Mouse (Mus musculus) embryonic facial prominence, embryonic 15.5 days (tissue): ENCODE results near the gene Eef2. TPM values are rescaled to one million over a fixed set of nuclear protein-coding genes. Genes with fewer than 3 reads are reported as not detected.

Experiments used
- ATAC-seq: fragments of 200-750 bp; cut with Nextera tagmentation; 2 replicates; pipeline ENCODE4 v1.8.0; 2017; ENCODE audit warnings: low read depth, moderate TSS enrichment; ENCODE audit not compliant: insufficient number of reproducible peaks, low FRiP score, low TSS enrichment
- H3K27ac ChIP-seq: fragments of 300-500 bp; sonication (generic); replicated peaks from 2 replicates; pipeline ENCODE4 v1.5.1; 2015; ENCODE audit warnings: mild to moderate bottlenecking, inconsistent platforms
- H3K27me3 ChIP-seq: fragments of 300-500 bp; sonication (generic); 2 replicates; pipeline ENCODE4 v1.6.1; 2015; ENCODE audit warnings: inconsistent platforms
- H3K36me3 ChIP-seq: fragments of 300-500 bp; sonication (generic); 2 replicates; pipeline ENCODE4 v1.6.1; 2015; ENCODE audit warnings: mild to moderate bottlenecking, inconsistent platforms
- H3K4me1 ChIP-seq: fragments of 300-500 bp; sonication (generic); 2 replicates; pipeline ENCODE4 v1.6.1; 2015; ENCODE audit warnings: inconsistent platforms
- H3K4me2 ChIP-seq: fragments of 300-500 bp; sonication (generic); replicated peaks from 2 replicates; pipeline ENCODE4 v1.6.1; 2015; ENCODE audit warnings: mild to moderate bottlenecking, inconsistent platforms
- H3K4me3 ChIP-seq: fragments of 300-500 bp; sonication (generic); replicated peaks from 2 replicates; pipeline ENCODE4 v1.5.1; 2015; ENCODE audit warnings: mild to moderate bottlenecking, inconsistent platforms
- H3K9ac ChIP-seq: fragments of 300-500 bp; sonication (generic); 2 replicates; pipeline ENCODE4 v1.6.1; 2015; ENCODE audit warnings: inconsistent platforms
- H3K9me3 ChIP-seq: fragments of 300-500 bp; sonication (generic); replicated peaks from 2 replicates; pipeline ENCODE4 v1.6.1; 2016; ENCODE audit warnings: inconsistent platforms
- WGBS: fragments of 180-500 bp; shearing (Covaris S2); methylation state at CpG from one replicate; pipeline ENCODE4 v1.1.7; 2015; 5-methylcytosine and 5-hydroxymethylcytosine counted together
- polyA plus RNA-seq: library from polyadenylated mRNA; unstranded; fragments of >200 nt; fragmentation: Nextera tagmentation; extraction: Ambion mirVana; gene quantifications from 2 replicates; pipeline ENCODE4 v1.2.1, GENCODE M21; 2015

Gene Eef2
- polyA plus RNA-seq, 1 experiment from 2014 or later = 654 TPM

- H3K4me2 ChIP-seq = no peak overlapping the region
- no peak overlapping the region for H3K27ac ChIP-seq
- WGBS = 53% methylated on average over 4 of the region's 4 CpGs
- peaks cover 34% of the 10 kb centered on the region for H3K4me1 ChIP-seq
- H3K9ac ChIP-seq = no peak overlapping the region
- 0 out of 2 replicates have a peak overlapping the region, but pooled peaks have one; percentile 11 for H3K4me3 ChIP-seq
- no peak for ATAC-seq
- peaks cover 46% of the 10 kb centered on the region for H3K27me3 ChIP-seq
- H3K36me3 ChIP-seq = peaks cover 8% of the 10 kb centered on the region
- H3K9me3 ChIP-seq = no peaks in the 10 kb centered on the region
Measured at GRCm38 (mm10) chr10:81195300-81195699, 18.9 kb downstream of the Eef2 start.

- no peak for ATAC-seq
- no peak overlapping the region for H3K27ac ChIP-seq
- H3K4me3 ChIP-seq = no peak overlapping the region
- H3K4me2 ChIP-seq = no peak overlapping the region
- peaks cover 24% of the 10 kb centered on the region for H3K4me1 ChIP-seq
- WGBS = 58% methylated on average over 11 of the region's 11 CpGs
- no peaks in the 10 kb centered on the region for H3K9me3 ChIP-seq
- H3K9ac ChIP-seq = no peak overlapping the region
- peaks cover 46% of the 10 kb centered on the region for H3K27me3 ChIP-seq
- no peaks in the 10 kb centered on the region for H3K36me3 ChIP-seq
Measured at GRCm38 (mm10) chr10:81196470-81197065, 20.1 kb downstream of the Eef2 start.

- WGBS = 46% methylated on average over 6 of the region's 6 CpGs
- H3K27ac ChIP-seq = no peak overlapping the region
- H3K4me1 ChIP-seq = peaks cover 18% of the 10 kb centered on the region
- no peaks in the 10 kb centered on the region for H3K36me3 ChIP-seq
- H3K9ac ChIP-seq = no peak overlapping the region
- H3K4me2 ChIP-seq = no peak overlapping the region
- no peak overlapping the region for H3K4me3 ChIP-seq
- no peaks in the 10 kb centered on the region for H3K9me3 ChIP-seq
- H3K27me3 ChIP-seq = peaks cover 46% of the 10 kb centered on the region
- ATAC-seq = no peak
Measured at GRCm38 (mm10) chr10:81197305-81197704, 20.9 kb downstream of the Eef2 start.

GRCm38 (mm10) chr10:81198230-81198629 lies 21.8 kb downstream of the Eef2 start:
- peaks cover 44% of the 10 kb centered on the region for H3K27me3 ChIP-seq

GRCm38 (mm10) chr10:81198990-81199389 lies 22.6 kb downstream of the Eef2 start:
- Histone ChIP-seq H3K36me3 (no peaks in the 10 kb centered on the region), H3K4me1 (peaks cover 7% of the 10 kb centered on the region), H3K4me2 (no peak overlapping the region), H3K9ac (no peak overlapping the region), H3K27me3 (peaks cover 38% of the 10 kb centered on the region), H3K27ac (no peak overlapping the region), H3K9me3 (no peaks in the 10 kb centered on the region), H3K4me3 (no peak overlapping the region)
- no peak for ATAC-seq
- WGBS = 82% methylated on average over 6 of the region's 6 CpGs

More at GRCm38 (mm10) chr10:81198230-81198629, 21.8 kb downstream of the Eef2 start:
- H3K9me3 ChIP-seq = no peaks in the 10 kb centered on the region
- H3K36me3 ChIP-seq = no peaks in the 10 kb centered on the region
- no peak for ATAC-seq
- H3K4me3 ChIP-seq = no peak overlapping the region
- H3K27ac ChIP-seq = no peak overlapping the region
- no peak overlapping the region for H3K9ac ChIP-seq
- no peak overlapping the region for H3K4me2 ChIP-seq
- H3K4me1 ChIP-seq = peaks cover 11% of the 10 kb centered on the region
- 4% methylated on average over 9 of the region's 9 CpGs for WGBS

GRCm38 (mm10) chr10:81200141-81200540 lies 23.7 kb downstream of the Eef2 start:
- no peaks in the 10 kb centered on the region for H3K4me1 ChIP-seq
- no peak overlapping the region for H3K27ac ChIP-seq
- H3K9ac ChIP-seq = no peak overlapping the region
- no peak overlapping the region for H3K4me3 ChIP-seq
- WGBS = 78% methylated on average over 13 of the region's 13 CpGs
- ATAC-seq = no peak
- H3K36me3 ChIP-seq = no peaks in the 10 kb centered on the region
- H3K4me2 ChIP-seq = no peak overlapping the region
- H3K9me3 ChIP-seq = no peaks in the 10 kb centered on the region
- H3K27me3 ChIP-seq = peaks cover 27% of the 10 kb centered on the region

- Histone ChIP-seq H3K9ac (no peak overlapping the region), H3K4me2 (no peak overlapping the region), H3K4me3 (no peak overlapping the region), H3K4me1 (no peaks in the 10 kb centered on the region), H3K27ac (no peak overlapping the region), H3K36me3 (no peaks in the 10 kb centered on the region), H3K9me3 (no peaks in the 10 kb centered on the region), H3K27me3 (peaks cover 21% of the 10 kb centered on the region)
- ATAC-seq = no peak
- WGBS = 75% methylated on average over 20 of the region's 20 CpGs
Measured at GRCm38 (mm10) chr10:81200605-81201287, 24.3 kb downstream of the Eef2 start.

- Histone ChIP-seq H3K4me3 (no peak within 1 kb of the TSS), H3K27me3 (peaks cover 9% of the 10 kb centered on the region; the same call in 1 of the 2 replicates), H3K36me3 (no peaks in the 10 kb centered on the region), H3K4me1 (no peaks in the 10 kb centered on the region), H3K4me2 (no peak within 1 kb of the TSS), H3K27ac (no peak within 1 kb of the TSS), H3K9me3 (no peaks in the 10 kb centered on the region), H3K9ac (no peak within 1 kb of the TSS)
- 0 out of 2 replicates have a peak, but pooled peaks have one; percentile 16 for ATAC-seq
- WGBS = 49% methylated on average over 13 of the region's 13 CpGs
Measured at GRCm38 (mm10) chr10:81201807-81202758, 25.7 kb downstream of the Eef2 start, which contains the start of gene Nmrk2. TSS of gene Nmrk2 (minus strand) at chr10:81202051.

- Histone ChIP-seq H3K4me1 (no peaks in the 10 kb centered on the region), H3K4me3 (no peak overlapping the region), H3K4me2 (no peak overlapping the region), H3K27ac (no peak overlapping the region), H3K9me3 (no peaks in the 10 kb centered on the region), H3K9ac (no peak overlapping the region), H3K36me3 (no peaks in the 10 kb centered on the region), H3K27me3 (peaks cover 8% of the 10 kb centered on the region; the same call in 1 of the 2 replicates)
- no peak for ATAC-seq
- 66% methylated on average over 8 of the region's 8 CpGs for WGBS
Measured at GRCm38 (mm10) chr10:81202978-81203720, 26.7 kb downstream of the Eef2 start.

- Histone ChIP-seq H3K27me3 (peaks cover 5% of the 10 kb centered on the region; the same call in 1 of the 2 replicates), H3K36me3 (no peaks in the 10 kb centered on the region), H3K4me1 (no peaks in the 10 kb centered on the region), H3K9me3 (no peaks in the 10 kb centered on the region), H3K4me2 (no peak overlapping the region), H3K27ac (no peak overlapping the region), H3K9ac (no peak overlapping the region), H3K4me3 (no peak overlapping the region)
- 70% methylated on average over 4 of the region's 4 CpGs for WGBS
- no peak for ATAC-seq
Measured at GRCm38 (mm10) chr10:81204137-81204536, 27.7 kb downstream of the Eef2 start.
